Mouse (Mus musculus) kidney, adult 18-20 months (tissue): ENCODE results near the gene Arpc1a.

Source experiments
- DNase-seq: peaks from one replicate; pipeline ENCODE4 v3.0.0; 2021

The Arpc1a gene

DNA sequence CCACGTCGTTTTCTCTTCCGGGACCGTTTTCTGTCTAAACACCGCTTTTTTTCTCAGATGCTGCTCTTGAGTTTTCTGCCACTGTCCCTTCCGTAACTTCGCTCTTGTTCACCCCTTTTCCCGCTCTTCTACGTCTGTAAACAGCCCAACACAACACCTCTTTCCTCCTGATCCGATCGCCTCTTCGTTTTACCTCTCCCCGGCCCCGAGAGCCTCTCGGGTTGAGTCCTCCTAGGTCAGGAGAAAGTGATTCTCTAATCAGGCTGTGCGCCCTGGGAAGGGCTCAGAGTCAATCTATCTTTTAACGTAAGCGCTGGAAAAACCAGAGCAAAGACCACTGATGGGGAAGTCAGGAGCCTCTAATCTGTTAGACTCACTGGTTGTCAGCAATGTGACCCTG is 57.0 kb downstream of the Arpc1a start:
- no peak for DNase-seq

GRCm38 (mm10) chr5:145147748-145148147 is 64.1 kb downstream of the Arpc1a start:
- DNase-seq = peak; percentile 38

DNA sequence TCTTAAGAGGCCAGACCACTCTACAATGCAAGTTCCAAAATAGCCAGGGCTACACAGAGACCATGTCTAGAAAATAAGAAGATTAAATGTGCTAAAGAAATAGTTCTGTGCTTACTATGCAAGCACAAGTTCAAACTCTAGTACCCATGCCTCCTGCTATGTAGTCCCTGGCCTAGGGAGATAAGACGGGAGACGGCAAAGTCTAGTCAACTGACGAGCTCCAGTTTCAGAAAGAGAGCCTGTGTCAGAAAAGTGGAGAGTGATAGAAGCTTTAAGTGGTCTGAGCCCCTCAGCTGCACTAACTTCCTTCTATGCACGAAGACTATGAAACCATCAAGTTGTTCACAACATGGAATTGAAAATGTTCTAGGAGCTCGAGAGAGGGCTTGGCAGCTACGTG is 65.7 kb downstream of the Arpc1a start:
- no peak for DNase-seq

GRCm38 (mm10) chr5:145152690-145153089 is 69.1 kb downstream of the Arpc1a start:
- DNase-seq = no peak
